In the genomic region with DNA sequence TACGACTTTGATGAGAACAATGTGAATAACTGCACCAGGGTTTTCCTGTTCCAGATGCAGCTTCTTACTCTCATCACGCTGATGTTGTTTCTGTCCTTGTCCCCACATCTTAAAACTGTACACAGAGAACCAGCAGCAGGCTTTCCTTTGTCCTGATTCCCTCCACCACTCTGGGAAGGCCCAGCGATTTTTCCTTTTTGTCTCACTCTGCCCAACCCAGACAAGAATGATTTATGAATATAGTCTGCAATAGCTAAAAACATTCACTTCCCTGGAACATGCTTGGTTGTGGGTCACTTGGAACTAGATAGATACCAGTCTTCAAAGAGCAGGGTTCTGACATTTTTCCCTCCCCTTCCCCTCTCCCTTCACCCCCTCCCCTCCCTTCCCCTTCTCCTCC, we compare ENCODE assay signal across 27 mouse cellular contexts. TPM values are rescaled to one million over a fixed set of nuclear protein-coding genes. Genes with fewer than 3 reads are reported as not detected.
DNase-seq lines count a peak whose midpoint lies in the region; ATAC-seq and TF ChIP-seq lines count a peak whose summit lies in the region.
"Had no signal": no experiment of that assay in that cellular context is flagged by ENCODE, and none has a peak within 500 bp of the region (broad histone marks: within the 10 kb centered on the region; RNA-seq: fewer than 3 reads in every experiment).

No protein-coding gene starts in this region.

- no peaks in the 10 kb centered on the region for H3K4me1 ChIP-seq in kidney, postnatal 0 days (replicated peaks; ENCODE audit: insufficient read depth, low read length)
- no peaks in the 10 kb centered on the region; the same call in 1 of the 2 replicates for H3K4me1 ChIP-seq in neural tube, embryonic 11.5 days (ENCODE audit: control insufficient read depth, insufficient read depth, low read length)
- H3K4me1 ChIP-seq in limb, embryonic 12.5 days (replicated peaks), result peaks cover 32% of the 10 kb centered on the region
- H3K4me1 ChIP-seq: liver, embryonic 13.5 days; megakaryocyte, embryonic 14.5 days; midbrain, embryonic 15.5 days; stomach, embryonic 15.5 days had no signal

- no peak overlapping the region for H3K9ac ChIP-seq in kidney, postnatal 0 days (ENCODE audit: low read depth, low read length)
- no peak overlapping the region for H3K9ac ChIP-seq in neural tube, embryonic 11.5 days (ENCODE audit: low read length)
- H3K9ac ChIP-seq in limb, embryonic 12.5 days (replicated peaks), result no peak overlapping the region
- H3K9ac ChIP-seq: forebrain, postnatal 0 days; kidney, embryonic 15.5 days; limb, embryonic 13.5 days; liver, embryonic 13.5 days; midbrain, embryonic 15.5 days; stomach, embryonic 15.5 days had no signal

- 0 out of 2 replicates have a peak overlapping the region, but pooled peaks have one; percentile 13 for H3K27ac ChIP-seq in kidney, postnatal 0 days
- H3K27ac ChIP-seq in neural tube, embryonic 11.5 days (ENCODE audit: low read depth, low read length), result no peak overlapping the region
- H3K27ac ChIP-seq in limb, embryonic 12.5 days, result peak overlapping the region; percentile 67; the same call in 1 of the 2 replicates
- H3K27ac ChIP-seq: hindbrain, postnatal 0 days; liver, embryonic 13.5 days; midbrain, embryonic 15.5 days; stomach, embryonic 15.5 days had no signal

- DNase-seq in heart, adult 11 months, result peak; percentile 60
- DNase-seq in heart, adult 9 months (ENCODE audit: low spot score in 2 of 2), result no peak
- peak; percentile 53 for DNase-seq in kidney, postnatal 0 days (ENCODE audit: low spot score)
- no peak for DNase-seq in kidney, postnatal 36 days
- no peak for DNase-seq in neural tube, embryonic 11.5 days (ENCODE audit: low spot score)
- no peak for DNase-seq in neural tube, embryonic 10.5 days (ENCODE audit: extremely low spot score, low spot score)
- DNase-seq: B cell, adult 2 months; cerebellum, adult 11 months; cerebellum, adult 9-11 months; forebrain, postnatal 0 days; gastrocnemius, postnatal 14 days; heart, adult 18-20 months; kidney, adult 11 months; layer of hippocampus, postnatal 36 days; liver, embryonic 13.5 days; thymus, adult 2 months; thymus, postnatal 4 days had no signal

- H3K9me3 ChIP-seq in kidney, postnatal 0 days (replicated peaks; ENCODE audit: low read length), result no peaks in the 10 kb centered on the region
- no peaks in the 10 kb centered on the region for H3K9me3 ChIP-seq in neural tube, embryonic 11.5 days (ENCODE audit: control insufficient read depth, low read length)
- H3K9me3 ChIP-seq in limb, embryonic 12.5 days, result no peaks in the 10 kb centered on the region
- H3K9me3 ChIP-seq: G1E; kidney, embryonic 15.5 days; limb, embryonic 13.5 days; liver, embryonic 13.5 days; midbrain, embryonic 15.5 days; stomach, embryonic 15.5 days had no signal

- no peaks in the 10 kb centered on the region for H3K27me3 ChIP-seq in kidney, postnatal 0 days (ENCODE audit: insufficient read depth, low read length)
- no peaks in the 10 kb centered on the region for H3K27me3 ChIP-seq in neural tube, embryonic 11.5 days (ENCODE audit: control insufficient read depth, insufficient read depth, low read length)
- no peaks in the 10 kb centered on the region for H3K27me3 ChIP-seq in limb, embryonic 12.5 days
- H3K27me3 ChIP-seq: CH12.LX; kidney, embryonic 15.5 days; limb, embryonic 13.5 days; liver, embryonic 13.5 days; megakaryocyte, embryonic 14.5 days; midbrain, embryonic 15.5 days; Patski; stomach, embryonic 15.5 days had no signal

- no peak overlapping the region for H3K4me2 ChIP-seq in kidney, postnatal 0 days (ENCODE audit: low read length)
- no peak overlapping the region for H3K4me2 ChIP-seq in neural tube, embryonic 11.5 days (ENCODE audit: low read depth)
- no peak overlapping the region for H3K4me2 ChIP-seq in limb, embryonic 12.5 days
- H3K4me2 ChIP-seq: kidney, embryonic 15.5 days; limb, embryonic 13.5 days; liver, embryonic 13.5 days; midbrain, embryonic 15.5 days; stomach, embryonic 15.5 days had no signal

- no peak overlapping the region for H3K4me3 ChIP-seq in kidney, postnatal 0 days (replicated peaks; ENCODE audit: low read depth, low read length)
- no peak overlapping the region for H3K4me3 ChIP-seq in neural tube, embryonic 11.5 days (ENCODE audit: low read depth, low read length)
- H3K4me3 ChIP-seq in limb, embryonic 12.5 days (replicated peaks), result no peak overlapping the region
- H3K4me3 ChIP-seq: kidney, embryonic 15.5 days; limb, embryonic 13.5 days; liver, embryonic 13.5 days; megakaryocyte, embryonic 14.5 days; midbrain, embryonic 15.5 days; stomach, embryonic 15.5 days had no signal

- TF ChIP-seq CTCF in kidney, postnatal 0 days (IDR thresholded peaks at IDR 0.05; ENCODE audit: low read depth), result no peak

- no peak for ATAC-seq in kidney, postnatal 0 days (replicated peaks; ENCODE audit: low FRiP score, low read depth)
- peak; percentile 27; the same call in 1 of the 2 replicates for ATAC-seq in neural tube, embryonic 11.5 days (ENCODE audit: insufficient read depth, low FRiP score, low TSS enrichment)
- ATAC-seq in limb, embryonic 12.5 days (ENCODE audit: insufficient number of reproducible peaks, insufficient read depth, low FRiP score, low TSS enrichment, low read depth), result no peak
- ATAC-seq: forebrain, postnatal 0 days; hindbrain, postnatal 0 days; midbrain, embryonic 15.5 days; Patski had no signal

- H3K36me3 ChIP-seq in kidney, postnatal 0 days (ENCODE audit: insufficient read depth, low read length), result no peaks in the 10 kb centered on the region
- H3K36me3 ChIP-seq in neural tube, embryonic 11.5 days (ENCODE audit: control insufficient read depth, insufficient read depth, low read length), result no peaks in the 10 kb centered on the region
- peaks cover under 1% of the 10 kb centered on the region; the same call in 1 of the 2 replicates for H3K36me3 ChIP-seq in limb, embryonic 12.5 days
- H3K36me3 ChIP-seq: G1E; kidney, embryonic 15.5 days; limb, embryonic 13.5 days; liver, embryonic 13.5 days; midbrain, embryonic 15.5 days; stomach, embryonic 15.5 days had no signal

- 46% methylated on average over 3 of the region's 3 CpGs for WGBS in kidney, postnatal 0 days
- 64% methylated on average over 3 of the region's 3 CpGs for WGBS in neural tube, embryonic 11.5 days
- WGBS in limb, embryonic 12.5 days, result 61% methylated on average over 3 of the region's 3 CpGs

RNA-seq across cellular contexts. Expression of gene Ednra, which starts 29.2 kb away (rescaled TPM):
- 24.1 and 24.5 TPM in 2 replicates for polyA plus RNA-seq in kidney, postnatal 0 days (2015; fragmentation: Nextera tagmentation; extraction: Ambion mirVana)
- 20.0 and 32.0 TPM in 2 replicates for polyA plus RNA-seq in neural tube, embryonic 11.5 days (2014; fragmentation: Nextera tagmentation; extraction: Ambion mirVana)
- 43.5 and 50.5 TPM in 2 replicates for polyA plus RNA-seq in limb, embryonic 12.5 days (2016; fragmentation: Nextera tagmentation; extraction: Ambion mirVana)
- polyA plus RNA-seq: G1E had no signal

Comparison
In these comparisons a context has a peak if more than half of its experiments do, and no peak if none do; other contexts are left out.
1. DNase-seq: peak in heart, adult 11 months (single experiment) and kidney, postnatal 0 days (single experiment); none in heart, adult 9 months (0 of 2), kidney, postnatal 36 days (0 of 2), neural tube, embryonic 11.5 days (single experiment) and neural tube, embryonic 10.5 days (single experiment).